Mouse (Mus musculus) megakaryocyte, embryonic 14.5 days (primary cell): Measurements from ENCODE around the gene Clic4.

Experiments used
- FLI1 ChIP-seq: IDR thresholded peaks from 2 replicates; pipeline ENCODE4 v1.6.1; 2012; ENCODE audit warnings: low read length, inconsistent platforms, mixed read lengths
- GATA1 ChIP-seq: IDR thresholded peaks from 3 replicates; pipeline ENCODE4 v1.6.1; 2012; ENCODE audit warnings: mixed read lengths, low read length, inconsistent platforms, borderline replicate concordance

DNA sequence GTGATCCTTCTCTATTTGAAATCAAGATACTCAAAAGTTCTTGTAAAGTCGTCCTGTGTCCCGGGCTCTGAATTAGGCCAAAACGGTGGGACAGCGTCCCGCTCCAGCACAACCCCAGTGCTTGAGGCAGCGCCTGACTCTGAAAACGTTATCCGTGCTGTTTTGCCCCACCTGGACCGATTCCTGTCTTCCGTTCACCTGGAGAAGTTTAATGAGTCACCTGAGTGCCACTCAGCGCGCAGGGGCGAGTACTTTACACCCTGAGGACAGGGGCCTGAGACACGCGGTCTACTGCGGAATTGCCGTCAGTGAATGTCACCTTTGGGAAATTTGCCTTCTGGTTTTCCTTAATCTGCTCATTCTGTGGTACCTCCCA, 681 bp upstream of the Clic4 start:
- no peak for TF ChIP-seq GATA1
- TF ChIP-seq FLI1, result no peak
